Mouse (Mus musculus): Measurements from ENCODE around the gene Hnf4a.

GRCm38 (mm10) chr2:163617232-163617863, 110.7 kb downstream of the Hnf4a start:
- TF ChIP-seq GATA1 (IDR thresholded peaks at IDR 0.05; ENCODE audit: borderline replicate concordance, low read length) (no peak), FLI1 (IDR thresholded peaks at IDR 0.05; ENCODE audit: low read length) (no peak)

All from megakaryocyte, embryonic 14.5 days (primary cell).